Mouse (Mus musculus): Measurements from ENCODE around the gene Asl.

- TF ChIP-seq CTCF (IDR thresholded peaks at IDR 0.05; ENCODE audit: borderline replicate concordance, insufficient read depth, low read length) (no peak), POLR2A (IDR thresholded peaks at IDR 0.05; ENCODE audit: low read depth, low read length) (no peak)
Measured at GRCm38 (mm10) chr5:130022366-130022765, 6.7 kb downstream of the Asl start.

Data from embryonic fibroblast, embryonic 13.5 days (primary cell).